Mouse (Mus musculus): ENCODE results near the gene Il17a.

GRCm38 (mm10) chr1:20757586-20757985 is 26.9 kb downstream of the Il17a start:
- TF ChIP-seq CTCF (IDR thresholded peaks at IDR 0.05; ENCODE audit: extremely low read depth, insufficient read length, insufficient replicate concordance, low read depth, low read length) = no peak
- no peak for TF ChIP-seq POLR2A (IDR thresholded peaks at IDR 0.05; ENCODE audit: low read depth, low read length)

All from small intestine, adult 2 months (tissue).